ENCODE assay signal across 17 mouse cellular contexts in genomic region chr12:35246226-35247014, GRCm38 (mm10).
DNase-seq lines count a peak whose midpoint lies in the region; ATAC-seq and TF ChIP-seq lines count a peak whose summit lies in the region.
"Had no signal": no experiment of that assay in that cellular context is flagged by ENCODE, and none has a peak within 500 bp of the region (broad histone marks: within the 10 kb centered on the region; RNA-seq: fewer than 3 reads in every experiment).

No protein-coding gene starts in this region.

- intact Hi-C loops in gastrocnemius, adult 2 months (cut with DNase I): no loop called here

- H3K27me3 ChIP-seq in embryonic facial prominence, embryonic 14.5 days (replicated peaks; ENCODE audit: control insufficient read depth, insufficient read depth, low read length): no peaks in the 10 kb centered on the region
- H3K27me3 ChIP-seq in embryonic facial prominence, embryonic 10.5 days (replicated peaks; ENCODE audit: low read depth, poor library complexity, severe bottlenecking): no peaks in the 10 kb centered on the region
- H3K27me3 ChIP-seq in lung, embryonic 14.5 days (ENCODE audit: insufficient read depth, low read length): no peaks in the 10 kb centered on the region
- no peaks in the 10 kb centered on the region for H3K27me3 ChIP-seq in myocyte (ENCODE audit: control insufficient read depth, insufficient read depth, insufficient read length)
- H3K27me3 ChIP-seq: embryonic facial prominence, embryonic 15.5 days; heart, embryonic 15.5 days; hindbrain, embryonic 12.5 days had no signal

- H3K4me2 ChIP-seq in embryonic facial prominence, embryonic 14.5 days (ENCODE audit: low read depth, low read length): no peak overlapping the region
- no peak overlapping the region for H3K4me2 ChIP-seq in lung, embryonic 14.5 days
- peak overlapping the region; percentile 39 for H3K4me2 ChIP-seq in myocyte (ENCODE audit: low read depth)
- H3K4me2 ChIP-seq: embryonic facial prominence, embryonic 15.5 days; heart, embryonic 15.5 days; hindbrain, embryonic 12.5 days had no signal

- no peak overlapping the region for H3K27ac ChIP-seq in embryonic facial prominence, embryonic 14.5 days (replicated peaks; ENCODE audit: low read depth, low read length)
- no peak overlapping the region for H3K27ac ChIP-seq in embryonic facial prominence, embryonic 10.5 days (replicated peaks)
- no peak overlapping the region; the same call in 1 of the 2 replicates for H3K27ac ChIP-seq in lung, embryonic 14.5 days (ENCODE audit: low read depth)
- no peak overlapping the region for H3K27ac ChIP-seq in gastrocnemius, adult 2 months
- H3K27ac ChIP-seq: embryonic facial prominence, embryonic 15.5 days; heart, embryonic 15.5 days; hindbrain, embryonic 12.5 days; liver, embryonic 14.5 days had no signal

- DNase-seq in embryonic facial prominence, embryonic 14.5 days (ENCODE audit: low spot score): peak; percentile 16
- DNase-seq in embryonic facial prominence, embryonic 10.5 days (ENCODE audit: low spot score): no peak
- peak; percentile 6 for DNase-seq in urinary bladder, postnatal 14 days (ENCODE audit: low spot score)
- no peak for DNase-seq in urinary bladder, postnatal 4 days (ENCODE audit: low spot score in 2 of 2)
- peak; percentile 84 for DNase-seq in lung, embryonic 14.5 days
- no peak for DNase-seq in gastrocnemius, adult 2 months
- DNase-seq: cerebellum, adult 11 months; gastrocnemius, postnatal 36 days had no signal

- H3K9ac ChIP-seq in embryonic facial prominence, embryonic 14.5 days (ENCODE audit: low read depth, low read length): no peak overlapping the region
- no peak overlapping the region for H3K9ac ChIP-seq in lung, embryonic 14.5 days
- H3K9ac ChIP-seq: embryonic facial prominence, embryonic 15.5 days; heart, embryonic 15.5 days; hindbrain, embryonic 12.5 days; liver, embryonic 14.5 days had no signal

- H3K4me1 ChIP-seq in embryonic facial prominence, embryonic 14.5 days (ENCODE audit: control insufficient read depth, insufficient read depth, low read length): no peaks in the 10 kb centered on the region
- no peaks in the 10 kb centered on the region for H3K4me1 ChIP-seq in embryonic facial prominence, embryonic 10.5 days
- no peaks in the 10 kb centered on the region; the same call in 1 of the 2 replicates for H3K4me1 ChIP-seq in lung, embryonic 14.5 days (ENCODE audit: insufficient read depth)
- H3K4me1 ChIP-seq: embryonic facial prominence, embryonic 15.5 days; heart, embryonic 15.5 days; hindbrain, embryonic 12.5 days had no signal

- WGBS in embryonic facial prominence, embryonic 14.5 days: 74% methylated on average over 5 of the region's 5 CpGs
- 87% methylated on average over 5 of the region's 5 CpGs for WGBS in embryonic facial prominence, embryonic 10.5 days
- 53% methylated on average over 5 of the region's 5 CpGs for WGBS in lung, embryonic 14.5 days

- no peak overlapping the region for H3K4me3 ChIP-seq in embryonic facial prominence, embryonic 14.5 days (ENCODE audit: low read depth, low read length)
- no peak overlapping the region for H3K4me3 ChIP-seq in embryonic facial prominence, embryonic 10.5 days
- no peak overlapping the region for H3K4me3 ChIP-seq in lung, embryonic 14.5 days (ENCODE audit: low read depth, low read length)
- H3K4me3 ChIP-seq in myocyte: no peak overlapping the region
- no peak overlapping the region for H3K4me3 ChIP-seq in gastrocnemius, adult 2 months
- H3K4me3 ChIP-seq: embryonic facial prominence, embryonic 15.5 days; heart, embryonic 15.5 days; hindbrain, embryonic 12.5 days had no signal

- no peaks in the 10 kb centered on the region for H3K36me3 ChIP-seq in embryonic facial prominence, embryonic 14.5 days (ENCODE audit: control insufficient read depth, insufficient read depth, low read length)
- H3K36me3 ChIP-seq in embryonic facial prominence, embryonic 10.5 days (replicated peaks): no peaks in the 10 kb centered on the region
- no peaks in the 10 kb centered on the region for H3K36me3 ChIP-seq in lung, embryonic 14.5 days (ENCODE audit: insufficient read depth)
- no peaks in the 10 kb centered on the region for H3K36me3 ChIP-seq in myocyte (ENCODE audit: control insufficient read depth, insufficient read depth)
- H3K36me3 ChIP-seq: embryonic facial prominence, embryonic 15.5 days; G1E; heart, embryonic 15.5 days; hindbrain, embryonic 12.5 days had no signal

- no peak for ATAC-seq in embryonic facial prominence, embryonic 14.5 days (ENCODE audit: low read depth)
- ATAC-seq in lung, embryonic 14.5 days (ENCODE audit: insufficient read depth): peak; percentile 91
- ATAC-seq in cerebellum, adult (ENCODE audit: insufficient number of reproducible peaks, low FRiP score, low TSS enrichment): no peak
- ATAC-seq: forebrain, embryonic 14.5 days; intestine, embryonic 16.5 days had no signal

- no peak for TF ChIP-seq CTCF in lung, embryonic 14.5 days (IDR thresholded peaks at IDR 0.05; ENCODE audit: low read depth)
- no peak for TF ChIP-seq CTCF in gastrocnemius, adult 2 months (IDR thresholded peaks at IDR 0.05)

- H3K79me2 ChIP-seq in myocyte (ENCODE audit: control insufficient read depth, insufficient read depth): no peaks in the 10 kb centered on the region

- H3ac ChIP-seq in myocyte (ENCODE audit: control insufficient read depth, insufficient read length): no peak overlapping the region

- no peak for TF ChIP-seq POLR2A in myocyte (IDR thresholded peaks at IDR 0.05; ENCODE audit: insufficient read length, low read depth)

- H3K9me3 ChIP-seq in embryonic facial prominence, embryonic 14.5 days (ENCODE audit: control insufficient read depth, low read length): no peaks in the 10 kb centered on the region
- no peaks in the 10 kb centered on the region for H3K9me3 ChIP-seq in embryonic facial prominence, embryonic 10.5 days
- H3K9me3 ChIP-seq in lung, embryonic 14.5 days (ENCODE audit: low read depth, low read length): no peaks in the 10 kb centered on the region
- H3K9me3 ChIP-seq: embryonic facial prominence, embryonic 15.5 days; G1E; heart, embryonic 15.5 days; hindbrain, embryonic 12.5 days had no signal

TF ChIP-seq in myocyte, 11 proteins besides CTCF, POLR2A, EP300 and RAD21:
- TF ChIP-seq REST (IDR thresholded peaks at IDR 0.05; ENCODE audit: insufficient read depth, insufficient read length) (no peak), CEBPB (IDR thresholded peaks at IDR 0.05; ENCODE audit: insufficient read depth, poor library complexity, severe bottlenecking) (peak; percentile 95)
TF ChIP-seq in myocyte: peak in this region for 1.

Comparison
In these comparisons a context has a peak if more than half of its experiments do, and no peak if none do; other contexts are left out.
1. DNase-seq: peak in embryonic facial prominence, embryonic 14.5 days (single experiment), urinary bladder, postnatal 14 days (single experiment) and lung, embryonic 14.5 days (single experiment); none in embryonic facial prominence, embryonic 10.5 days (single experiment), urinary bladder, postnatal 4 days (0 of 2) and gastrocnemius, adult 2 months (single experiment).